Mouse (Mus musculus) megakaryocyte, adult 5-6 weeks (primary cell): Measurements from ENCODE around the gene Map3k20. TPM values are rescaled to one million over a fixed set of nuclear protein-coding genes. Genes with fewer than 3 reads are reported as not detected.

Experiments
- ATAC-seq: 2 replicates; pipeline ENCODE4 v1.8.0; 2016; ENCODE audit warnings: mild to moderate bottlenecking, inconsistent platforms; ENCODE audit not compliant: poor library complexity, severe bottlenecking
- total RNA-seq, 2 experiments: library from RNA; stranded (forward) in 1 of 2; stranded (reverse) in 1 of 2; fragments of 153-499, 151-499 nt in 1 of 2; fragments of 221-1000, 200-1000 nt in 1 of 2; gene quantifications; 2 replicates each; pipeline versions ENCODE4 v1.2.3 to v1.2.4; 2015 to 2017

The Map3k20 gene
- total RNA-seq, 2 experiments from 2014 or later, result 34.8 to 47.9 TPM

GRCm38 (mm10) chr2:72278247-72278873 is 7.1 kb upstream of the Map3k20 start:
- no peak for ATAC-seq

- no peak for ATAC-seq
These were observed 4.9 kb upstream of the Map3k20 start for GRCm38 (mm10) chr2:72280524-72280923.

- ATAC-seq, result no peak; the same call in 1 of the 2 replicates
These were observed 3.5 kb upstream of the Map3k20 start for GRCm38 (mm10) chr2:72281971-72282370.

GRCm38 (mm10) chr2:72282733-72283132 is 2.7 kb upstream of the Map3k20 start:
- no peak for ATAC-seq

- no peak for ATAC-seq
These were observed 748 bp upstream of the Map3k20 start for GRCm38 (mm10) chr2:72284689-72285088.

- ATAC-seq, result peak; percentile 23
These were observed 638 bp downstream of the Map3k20 start for GRCm38 (mm10) chr2:72285888-72286661.

GRCm38 (mm10) chr2:72287142-72287541 is 1.7 kb downstream of the Map3k20 start:
- no peak for ATAC-seq

- ATAC-seq, result no peak
These were observed 3.6 kb downstream of the Map3k20 start for GRCm38 (mm10) chr2:72288932-72289534.

GRCm38 (mm10) chr2:72291103-72291502 is 5.7 kb downstream of the Map3k20 start:
- no peak for ATAC-seq

GRCm38 (mm10) chr2:72292573-72292972 is 7.1 kb downstream of the Map3k20 start:
- no peak for ATAC-seq

- ATAC-seq, result no peak
These were observed 9.6 kb downstream of the Map3k20 start for GRCm38 (mm10) chr2:72294994-72295393.

GRCm38 (mm10) chr2:72296984-72297715 is 11.7 kb downstream of the Map3k20 start:
- peak; percentile 41; the same call in 1 of the 2 replicates for ATAC-seq

- ATAC-seq, result no peak
These were observed 12.3 kb downstream of the Map3k20 start for GRCm38 (mm10) chr2:72297716-72298082.

GRCm38 (mm10) chr2:72298406-72298805 is 13.0 kb downstream of the Map3k20 start:
- peak; percentile 58 for ATAC-seq

- ATAC-seq, result peak; percentile 33; the same call in 1 of the 2 replicates
These were observed 15.9 kb downstream of the Map3k20 start for GRCm38 (mm10) chr2:72301194-72301916.

- no peak for ATAC-seq
These were observed 20.3 kb downstream of the Map3k20 start for GRCm38 (mm10) chr2:72305738-72306137.

- ATAC-seq, result no peak
These were observed 22.9 kb downstream of the Map3k20 start for GRCm38 (mm10) chr2:72308351-72308750.

GRCm38 (mm10) chr2:72308981-72309380 is 23.5 kb downstream of the Map3k20 start:
- peak; percentile 47; the same call in 1 of the 2 replicates for ATAC-seq

GRCm38 (mm10) chr2:72311486-72311885 is 26.0 kb downstream of the Map3k20 start:
- ATAC-seq, result no peak

GRCm38 (mm10) chr2:72313312-72313711 is 27.9 kb downstream of the Map3k20 start:
- ATAC-seq, result no peak
